Mouse (Mus musculus) right cerebral cortex, adult 18-20 months (tissue): ENCODE measurements around the gene Extl1.
A peak's percentile ranks its signal among the peaks of the same experiment; 100 is the strongest.

Experiments used
- DNase-seq: peaks from one replicate; pipeline ENCODE4 v3.0.0; 2022; ENCODE audit warnings: mixed read lengths

Gene Extl1

GRCm38 (mm10) chr4:134310106-134310505 lies 73.5 kb downstream of the Extl1 start:
- no peak for DNase-seq

DNA sequence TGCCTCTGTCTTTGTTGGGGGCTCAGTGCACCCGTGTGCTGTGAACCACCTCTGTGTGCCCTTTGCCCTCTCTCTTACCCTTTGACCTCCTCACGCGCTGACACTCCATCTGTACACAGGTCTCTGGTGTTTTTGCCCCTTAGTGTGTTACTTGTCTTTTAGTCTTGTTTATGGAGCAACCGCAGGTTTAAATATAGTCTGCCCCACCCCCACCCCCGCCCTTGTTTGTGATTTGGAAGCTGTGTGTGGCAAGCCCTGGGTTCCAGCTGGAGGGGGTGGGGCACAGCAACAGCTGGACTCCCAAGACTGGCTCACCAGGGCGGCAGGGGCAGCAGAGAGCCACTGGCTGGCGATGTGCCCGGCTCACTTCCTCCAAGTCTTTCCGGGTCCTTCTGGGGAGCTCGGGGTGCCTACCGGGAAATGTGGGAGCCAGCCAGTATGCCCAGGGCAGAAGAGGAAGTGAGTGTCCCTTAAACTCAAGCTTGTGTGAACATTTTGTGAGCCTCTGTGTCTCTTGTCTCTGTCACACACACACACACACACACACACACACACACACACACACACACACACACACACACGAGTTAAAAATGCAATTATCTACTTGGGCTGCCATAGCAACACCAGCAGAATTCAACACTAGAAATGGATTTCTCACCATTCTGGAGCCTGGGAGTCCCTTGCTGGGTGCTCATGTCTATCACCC lies 76.1 kb downstream of the Extl1 start:
- peak; percentile 37 for DNase-seq

DNA sequence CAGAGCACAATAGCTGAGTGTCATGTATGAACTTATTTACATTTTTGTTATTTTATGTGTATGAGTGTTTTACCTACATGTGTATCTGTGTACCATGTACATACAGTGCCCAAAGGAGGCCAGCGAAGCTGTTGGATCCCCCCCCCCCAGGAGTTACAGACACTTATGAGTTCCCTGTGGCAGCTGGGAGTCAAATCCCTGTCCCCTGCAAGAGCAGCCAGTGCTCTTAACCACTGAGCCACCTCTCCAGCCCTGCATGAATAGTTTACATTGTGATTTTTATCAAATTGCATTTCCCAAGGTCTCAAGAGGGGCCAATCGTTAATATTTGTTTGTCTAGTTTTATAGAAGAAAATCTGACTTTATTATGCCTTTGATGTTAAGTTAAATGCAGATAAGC lies 76.7 kb downstream of the Extl1 start:
- DNase-seq: no peak
